Mouse (Mus musculus) adrenal gland, adult 8-10 months (tissue): ENCODE results near the gene Ctdnep1. TPM values are rescaled to one million over a fixed set of nuclear protein-coding genes. Genes with fewer than 3 reads are reported as not detected.

Experiments
- DNase-seq: peaks from one replicate; pipeline ENCODE4 v3.0.0; 2022
- total RNA-seq, 4 experiments: library from RNA; stranded (reverse); gene quantifications; 2 replicates each; pipeline ENCODE4 v1.2.4; 2022

Gene Ctdnep1
- total RNA-seq, 4 experiments from 2014 or later = 109 to 125 (median 120) TPM

DNA sequence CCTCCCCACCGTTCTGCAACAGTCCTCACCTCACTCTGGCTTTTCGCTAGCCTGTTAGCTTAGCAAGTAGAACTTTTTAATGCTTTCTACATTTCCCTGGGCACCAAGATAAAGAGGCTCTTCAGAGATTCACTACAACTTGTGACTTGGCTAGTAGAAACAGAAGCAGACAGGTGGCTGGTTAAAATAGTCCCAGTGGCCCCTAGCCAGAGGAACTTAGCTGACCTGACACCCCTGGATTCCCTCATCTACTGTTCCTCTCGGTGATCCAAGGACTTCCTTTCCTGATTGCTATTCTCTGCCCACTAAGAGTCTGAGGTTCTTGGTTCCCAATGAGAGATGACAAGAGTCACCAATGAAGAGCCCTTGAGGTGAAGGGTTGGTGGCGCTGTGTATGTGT, 2.4 kb downstream of the Ctdnep1 start:
- no peak for DNase-seq

DNA sequence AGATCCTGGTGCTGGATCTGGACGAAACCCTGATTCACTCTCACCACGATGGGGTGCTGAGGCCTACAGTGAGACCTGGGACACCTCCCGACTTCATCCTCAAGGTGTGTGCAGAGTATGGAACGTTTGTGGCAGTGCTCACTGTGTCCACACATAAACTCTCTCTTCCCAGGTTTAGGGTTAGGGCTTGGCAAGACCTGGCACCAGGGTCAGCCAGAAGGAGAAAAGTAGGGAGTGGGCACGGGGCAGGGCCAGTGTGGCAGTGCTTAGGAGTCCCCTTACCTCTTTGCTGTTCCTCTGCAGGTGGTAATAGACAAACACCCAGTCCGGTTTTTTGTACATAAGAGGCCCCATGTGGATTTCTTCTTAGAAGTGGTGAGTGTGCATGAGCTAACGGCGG, 3.5 kb downstream of the Ctdnep1 start:
- peak; percentile 8 for DNase-seq

GRCm38 (mm10) chr11:69989949-69990348, 9.0 kb downstream of the Ctdnep1 start:
- no peak for DNase-seq

- DNase-seq = peak; percentile 95
Measured at GRCm38 (mm10) chr11:69990850-69991691, 10.1 kb downstream of the Ctdnep1 start, which contains the start of gene Gabarap. TSS of gene Gabarap (plus strand) at chr11:69991143.

GRCm38 (mm10) chr11:69991711-69992110, 10.8 kb downstream of the Ctdnep1 start:
- no peak for DNase-seq

- DNase-seq = no peak
Measured at GRCm38 (mm10) chr11:69992396-69992795, 11.4 kb downstream of the Ctdnep1 start.

- no peak for DNase-seq
Measured at GRCm38 (mm10) chr11:69992932-69993331, 12.0 kb downstream of the Ctdnep1 start.

- DNase-seq = no peak
Measured at GRCm38 (mm10) chr11:69994401-69995090, 13.6 kb downstream of the Ctdnep1 start.

DNA sequence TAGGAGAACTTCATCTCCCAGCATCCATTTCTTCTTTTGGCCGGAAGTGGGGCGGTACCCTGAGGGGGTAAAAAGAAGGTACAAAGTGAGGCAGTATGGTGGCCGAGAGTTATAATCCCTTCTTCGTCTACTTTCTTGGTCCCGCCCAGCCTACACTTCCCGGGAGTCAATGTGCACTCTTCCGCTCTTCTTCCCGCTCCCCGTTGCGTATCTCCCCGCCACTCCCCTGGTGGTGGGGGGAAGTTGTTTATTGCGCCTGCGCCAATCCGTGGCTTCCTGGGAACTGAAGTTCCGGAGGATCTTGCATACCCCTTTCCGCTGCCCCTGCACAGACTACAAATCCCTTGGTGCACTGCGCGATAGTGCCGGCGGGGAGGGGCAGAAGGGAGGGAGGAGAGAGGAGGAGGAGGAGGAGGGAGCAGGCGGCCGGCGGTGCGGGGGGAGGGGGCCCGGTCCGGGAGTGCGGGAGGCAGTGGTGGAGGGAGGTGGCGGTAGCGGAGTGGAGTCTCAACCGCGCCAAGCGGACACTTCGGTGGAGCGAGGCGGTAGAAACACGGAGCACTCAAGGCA, 14.5 kb downstream of the Ctdnep1 start, which contains the start of gene Phf23:
Gene Phf23 (plus strand): TSS at position 387 of the 570 bp plus-strand sequence.
- DNase-seq = peak; percentile 99

DNA sequence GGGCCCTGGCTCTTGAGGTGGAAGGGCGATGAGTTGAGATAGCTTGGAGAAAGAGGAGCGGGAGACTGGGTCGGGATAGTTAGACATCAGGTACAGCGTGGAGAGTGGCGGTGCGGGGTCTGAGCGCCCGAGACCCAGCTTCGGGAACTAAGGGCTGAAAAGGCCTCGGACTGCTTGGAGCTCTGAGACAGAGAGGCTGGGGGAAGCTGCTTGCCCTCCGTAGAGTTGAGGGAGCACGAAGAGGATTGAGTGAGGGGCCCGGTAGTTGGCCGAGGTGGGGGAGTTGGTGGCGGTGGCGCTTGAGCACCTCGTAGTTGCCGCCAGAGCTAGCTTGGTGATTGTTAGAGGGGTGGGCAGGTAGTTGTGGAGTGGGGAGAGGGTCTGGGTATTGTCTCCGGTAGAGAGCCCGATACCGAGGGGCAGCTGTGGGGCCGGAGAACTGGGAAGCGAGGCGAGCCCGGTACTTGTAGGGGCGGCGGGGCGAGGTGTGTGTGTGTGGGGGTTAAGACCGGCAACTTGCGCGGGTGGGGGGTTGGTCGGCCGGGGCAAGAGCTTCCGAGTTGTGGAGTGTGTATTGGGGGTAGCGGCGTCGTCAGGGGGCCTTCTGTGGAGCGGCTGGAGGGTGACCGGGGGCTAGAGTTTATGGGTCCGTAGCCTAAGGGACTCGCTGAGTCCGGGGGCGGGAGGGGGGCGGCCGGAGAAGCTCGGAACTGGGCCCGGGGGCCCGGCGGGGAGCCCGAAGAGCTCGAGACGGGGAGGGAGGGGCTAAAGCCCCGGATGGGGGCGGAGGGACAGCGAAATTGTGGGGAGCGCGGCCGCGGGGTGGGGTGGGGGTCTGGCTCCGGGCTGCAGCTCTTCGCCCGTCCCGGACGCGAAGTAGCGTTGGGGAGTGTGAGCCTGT, 15.5 kb downstream of the Ctdnep1 start:
- no peak for DNase-seq

DNA sequence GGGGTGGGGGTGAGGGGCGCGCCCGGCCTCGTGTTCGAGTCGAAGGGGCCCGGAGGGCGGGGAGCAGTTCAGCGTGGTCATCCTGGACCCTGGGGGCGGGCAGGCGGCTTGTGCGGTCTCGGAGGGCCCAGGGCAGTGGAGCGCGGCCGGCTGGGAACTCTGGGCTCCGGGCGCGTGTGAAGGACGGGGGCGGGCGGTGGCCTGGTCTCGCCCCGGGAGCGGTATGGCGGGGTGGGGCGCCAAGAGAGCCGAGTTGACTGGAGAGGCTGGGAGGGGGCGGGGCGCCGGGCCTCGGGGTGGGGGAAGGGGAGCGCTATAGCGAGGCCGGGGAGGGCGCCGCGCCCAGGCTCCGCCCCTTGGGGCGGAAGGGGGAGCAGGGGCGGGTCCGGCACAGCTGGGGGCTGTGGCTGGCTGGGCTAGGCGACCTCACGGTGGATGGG, 16.1 kb downstream of the Ctdnep1 start:
- peak; percentile 84 for DNase-seq

DNA sequence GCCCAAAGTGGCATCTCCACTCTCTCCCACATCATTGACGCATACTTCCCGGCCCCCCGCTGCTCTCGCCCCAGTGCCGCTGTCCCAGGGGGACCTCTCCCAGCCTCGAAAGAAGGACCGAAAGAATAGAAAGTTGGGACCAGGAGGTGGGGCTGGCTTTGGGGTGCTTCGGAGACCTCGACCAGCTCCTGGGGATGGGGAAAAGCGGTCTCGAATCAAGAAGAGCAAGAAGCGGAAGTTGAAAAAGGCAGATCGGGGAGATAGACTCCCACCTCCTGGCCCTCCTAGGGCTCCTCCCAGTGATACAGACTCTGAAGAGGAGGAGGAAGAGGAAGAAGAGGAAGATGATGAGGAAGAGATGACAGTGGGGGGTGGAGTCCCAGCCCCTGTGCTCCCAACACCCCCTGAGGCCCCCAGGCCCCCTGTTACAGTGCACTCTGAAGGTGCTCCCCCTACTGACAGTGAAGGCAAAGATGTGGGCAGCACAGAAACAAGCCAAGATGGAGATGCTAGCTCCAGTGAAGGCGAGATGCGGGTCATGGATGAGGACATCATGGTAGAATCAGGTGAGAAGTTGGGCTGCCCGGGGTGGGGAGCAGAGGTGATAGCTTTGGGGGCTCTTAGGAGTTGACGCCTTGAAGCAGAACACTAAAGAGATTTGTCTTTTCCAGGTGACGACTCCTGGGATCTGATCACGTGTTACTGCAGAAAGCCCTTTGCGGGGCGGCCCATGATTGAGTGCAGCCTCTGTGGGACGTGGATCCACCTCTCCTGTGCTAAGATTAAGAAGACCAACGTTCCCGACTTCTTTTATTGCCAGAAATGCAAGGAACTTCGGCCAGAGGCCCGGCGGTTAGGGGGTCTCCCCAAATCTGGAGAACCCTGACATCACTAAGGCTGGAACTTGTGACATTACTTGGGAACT, 17.9 kb downstream of the Ctdnep1 start:
- DNase-seq = no peak

- DNase-seq = no peak
Measured at GRCm38 (mm10) chr11:69999666-70000065, 18.7 kb downstream of the Ctdnep1 start.

DNA sequence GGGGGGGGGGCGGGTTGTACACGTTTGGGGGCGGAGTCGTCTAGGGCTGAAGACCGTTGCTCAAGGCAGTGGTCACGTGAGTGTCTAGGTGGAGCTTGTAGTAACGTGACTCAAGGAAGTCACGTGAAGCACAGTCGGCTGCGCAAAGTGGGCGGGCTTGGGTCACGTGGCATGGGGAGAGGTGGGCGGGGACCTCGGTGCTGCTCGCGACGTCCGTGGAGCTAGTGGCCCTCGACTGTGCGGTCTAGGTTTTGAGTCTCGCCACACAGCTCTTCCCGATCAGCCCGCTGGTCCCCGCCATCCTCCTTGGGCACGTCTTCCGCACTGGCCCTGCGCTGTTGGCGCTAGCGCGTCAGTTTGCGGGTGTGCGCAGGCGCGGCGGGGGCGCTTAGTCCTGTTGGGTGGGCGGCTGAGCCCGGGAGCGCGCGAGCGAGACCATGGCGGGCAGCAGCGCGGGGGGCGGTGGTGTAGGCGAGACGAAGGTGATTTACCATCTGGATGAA, 19.5 kb downstream of the Ctdnep1 start, which contains the start of gene Dvl2:
Gene Dvl2 (plus strand): TSS at position 200 of the 503 bp plus-strand sequence.
- DNase-seq = peak; percentile 92

GRCm38 (mm10) chr11:70001159-70001558, 20.2 kb downstream of the Ctdnep1 start:
- no peak for DNase-seq

GRCm38 (mm10) chr11:70001865-70002264, 20.9 kb downstream of the Ctdnep1 start:
- DNase-seq = no peak

- no peak for DNase-seq
Measured at GRCm38 (mm10) chr11:70002471-70002870, 21.5 kb downstream of the Ctdnep1 start.

GRCm38 (mm10) chr11:70005521-70005920, 24.6 kb downstream of the Ctdnep1 start:
- no peak for DNase-seq

GRCm38 (mm10) chr11:70010033-70010432, 29.1 kb downstream of the Ctdnep1 start:
- no peak for DNase-seq

DNA sequence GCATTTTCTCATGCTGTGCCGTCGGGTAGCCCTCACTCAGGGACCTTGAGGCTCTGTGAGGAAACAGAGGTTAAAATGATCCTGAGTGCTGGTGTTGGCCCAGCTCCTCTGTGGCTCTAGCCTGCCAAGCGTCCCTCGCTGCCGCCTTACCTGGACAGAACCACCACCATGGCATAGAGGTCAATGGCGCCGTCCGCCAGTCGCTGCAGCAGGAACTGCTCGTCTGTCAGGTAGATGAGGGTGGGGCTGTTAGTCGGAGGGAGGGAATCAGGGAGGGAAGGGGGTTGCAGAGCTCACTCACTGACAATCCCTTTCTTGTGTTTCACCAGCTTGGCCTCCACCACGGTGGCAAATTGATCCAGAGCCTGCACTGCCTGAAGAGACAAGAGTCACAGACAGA, 29.6 kb downstream of the Ctdnep1 start:
- no peak for DNase-seq

GRCm38 (mm10) chr11:70010961-70011360, 30.0 kb downstream of the Ctdnep1 start:
- DNase-seq = no peak
